Mouse (Mus musculus): ENCODE data around the gene Hepacam.

DNA sequence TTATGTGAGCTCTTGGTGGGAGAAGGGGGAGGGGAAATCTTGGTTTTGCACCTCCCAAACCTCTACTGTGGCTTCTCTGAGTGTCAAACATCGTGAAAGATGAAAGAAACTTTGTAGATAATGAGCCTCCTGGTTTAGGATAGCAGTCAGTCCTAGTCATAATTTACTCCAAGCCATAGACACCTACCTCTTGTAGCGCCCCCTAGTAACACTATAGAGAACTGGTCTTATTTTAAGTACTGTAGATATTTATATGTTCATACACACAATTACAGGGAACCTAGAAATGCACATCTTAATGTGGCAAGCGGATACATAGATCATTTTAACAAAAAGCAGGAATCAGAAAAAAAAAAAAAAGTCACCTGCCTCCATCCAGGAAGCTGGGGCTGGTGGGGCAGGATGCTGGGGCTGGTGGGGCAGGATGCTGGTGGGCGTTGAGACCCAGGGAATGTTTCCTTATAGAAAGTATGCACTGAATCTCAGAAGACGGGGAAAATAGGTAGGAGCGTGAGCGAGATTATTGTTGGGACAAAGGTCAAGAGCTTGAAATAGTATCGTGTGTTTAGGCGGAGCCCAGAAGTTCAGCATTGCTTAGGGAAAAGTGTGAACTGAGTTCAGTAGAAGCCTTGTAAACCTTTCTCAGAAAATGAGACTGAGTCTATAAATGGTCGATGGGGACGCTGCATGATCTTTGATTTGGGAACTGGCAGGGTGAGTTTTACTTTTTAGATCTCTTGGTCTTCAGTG lies 1.1 kb downstream of the Hepacam start:
- no peak for TF ChIP-seq POLR2A (IDR thresholded peaks at IDR 0.05; ENCODE audit: low read depth, low read length)
- TF ChIP-seq CTCF (conservative IDR thresholded peaks at IDR 0.05; ENCODE audit: insufficient read depth, insufficient read length, low read depth, low read length): no peak
